Mouse (Mus musculus): ENCODE data around the gene Degs2.

DNA sequence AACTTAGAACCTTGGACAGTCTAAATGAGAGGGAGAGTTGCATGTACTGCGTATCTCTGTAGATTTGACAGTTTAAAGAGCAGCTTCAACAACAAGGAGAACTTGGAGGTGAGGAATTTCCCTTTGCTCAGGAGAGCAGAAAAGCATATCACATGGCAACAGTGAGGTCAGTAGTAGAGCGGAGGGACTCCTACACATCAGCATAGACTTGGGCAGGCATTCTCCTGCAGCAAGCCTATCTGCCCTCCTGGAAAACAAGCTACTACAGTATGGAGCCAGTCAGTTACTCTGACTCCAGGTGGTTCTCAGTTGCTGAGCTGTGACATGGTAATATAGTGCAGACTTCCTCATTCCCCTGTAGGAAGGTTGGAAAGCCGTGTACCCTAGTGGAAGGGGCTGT, 60.1 kb downstream of the Degs2 start:
- TF ChIP-seq CTCF (IDR thresholded peaks at IDR 0.05; ENCODE audit: control insufficient read depth, insufficient read depth, insufficient replicate concordance, low read depth, low read length) = no peak
- TF ChIP-seq POLR2A (IDR thresholded peaks at IDR 0.05; ENCODE audit: control insufficient read depth, low read depth, low read length) = no peak

Data from testis, adult 2 months (tissue).